Mouse (Mus musculus) embryonic facial prominence, embryonic 12.5 days (tissue): ENCODE data around the gene Srgap3. TPM values are rescaled to one million over a fixed set of nuclear protein-coding genes. Genes with fewer than 3 reads are reported as not detected.

Experiments used
- ATAC-seq: fragments of 200-750 bp; cut with Nextera tagmentation; 2 replicates; pipeline ENCODE4 v1.8.0; 2017; ENCODE audit not compliant: insufficient number of reproducible peaks, insufficient read depth, low FRiP score, low TSS enrichment
- H3K27ac ChIP-seq: fragments of 300-500 bp; sonication (generic); 2 replicates; pipeline ENCODE4 v1.5.1; 2016; ENCODE audit warnings: mild to moderate bottlenecking
- H3K27me3 ChIP-seq: fragments of 300-500 bp; sonication (generic); 2 replicates; pipeline ENCODE4 v1.6.1; 2016; ENCODE audit warnings: mild to moderate bottlenecking, moderate library complexity
- H3K36me3 ChIP-seq: fragments of 300-500 bp; sonication (generic); 2 replicates; pipeline ENCODE4 v1.6.1; 2016; ENCODE audit warnings: mild to moderate bottlenecking
- H3K4me1 ChIP-seq: fragments of 300-500 bp; sonication (generic); 2 replicates; pipeline ENCODE4 v1.6.1; 2016
- H3K4me2 ChIP-seq: fragments of 300-500 bp; sonication (generic); replicated peaks from 2 replicates; pipeline ENCODE4 v1.6.1; 2016; ENCODE audit warnings: mild to moderate bottlenecking, moderate library complexity
- H3K4me3 ChIP-seq: fragments of 300-500 bp; sonication (generic); 2 replicates; pipeline ENCODE4 v1.5.1; 2016; ENCODE audit warnings: mild to moderate bottlenecking
- H3K9ac ChIP-seq: fragments of 300-500 bp; sonication (generic); 2 replicates; pipeline ENCODE4 v1.6.1; 2016; ENCODE audit warnings: mild to moderate bottlenecking, moderate library complexity
- H3K9me3 ChIP-seq: fragments of 300-500 bp; sonication (generic); 2 replicates; pipeline ENCODE4 v1.6.1; 2016; ENCODE audit warnings: mild to moderate bottlenecking, moderate library complexity
- WGBS: fragments of 180-500 bp; shearing (Covaris S2); methylation state at CpG from one replicate; pipeline ENCODE4 v1.1.7; 2016; 5-methylcytosine and 5-hydroxymethylcytosine counted together
- polyA plus RNA-seq: library from polyadenylated mRNA; unstranded; fragments of >200 nt; fragmentation: Nextera tagmentation; extraction: Ambion mirVana; gene quantifications from 2 replicates; pipeline ENCODE4 v1.2.1, GENCODE M21; 2016

Gene Srgap3
- polyA plus RNA-seq, 1 experiment from 2014 or later = 8.9 TPM

- Histone ChIP-seq H3K9ac (no peak overlapping the region), H3K36me3 (no peaks in the 10 kb centered on the region), H3K27ac (no peak overlapping the region), H3K27me3 (no peaks in the 10 kb centered on the region), H3K4me1 (peaks cover 16% of the 10 kb centered on the region; the same call in 1 of the 2 replicates), H3K4me3 (no peak overlapping the region), H3K9me3 (no peaks in the 10 kb centered on the region), H3K4me2 (no peak overlapping the region)
- no peak for ATAC-seq
- WGBS = 48% methylated on average over 4 of the region's 4 CpGs
Observed at GRCm38 (mm10) chr6:112756866-112757265, 190.2 kb downstream of the Srgap3 start.

- ATAC-seq = no peak
- WGBS = 95% methylated on average over 6 of the region's 6 CpGs
- Histone ChIP-seq H3K4me3 (no peak overlapping the region), H3K27ac (no peak overlapping the region), H3K36me3 (no peaks in the 10 kb centered on the region), H3K9me3 (no peaks in the 10 kb centered on the region), H3K9ac (no peak overlapping the region), H3K27me3 (no peaks in the 10 kb centered on the region), H3K4me1 (peaks cover 16% of the 10 kb centered on the region; the same call in 1 of the 2 replicates), H3K4me2 (no peak overlapping the region)
Observed at GRCm38 (mm10) chr6:112754994-112755393, 192.1 kb downstream of the Srgap3 start.

GRCm38 (mm10) chr6:112752517-112752916 lies 194.5 kb downstream of the Srgap3 start:
- peaks cover 16% of the 10 kb centered on the region; the same call in 1 of the 2 replicates for H3K4me1 ChIP-seq
- no peak overlapping the region for H3K9ac ChIP-seq
- ATAC-seq = no peak
- H3K4me3 ChIP-seq = no peak overlapping the region
- H3K9me3 ChIP-seq = no peaks in the 10 kb centered on the region
- H3K36me3 ChIP-seq = no peaks in the 10 kb centered on the region
- WGBS = 84% methylated on average over 3 of the region's 3 CpGs
- no peak overlapping the region for H3K27ac ChIP-seq
- H3K27me3 ChIP-seq = no peaks in the 10 kb centered on the region
- H3K4me2 ChIP-seq = no peak overlapping the region

- no peak overlapping the region for H3K9ac ChIP-seq
- H3K4me1 ChIP-seq = peaks cover 13% of the 10 kb centered on the region; the same call in 1 of the 2 replicates
- no peak overlapping the region for H3K4me3 ChIP-seq
- no peak overlapping the region for H3K4me2 ChIP-seq
- no peak overlapping the region for H3K27ac ChIP-seq
- H3K27me3 ChIP-seq = no peaks in the 10 kb centered on the region
- no peaks in the 10 kb centered on the region for H3K9me3 ChIP-seq
- H3K36me3 ChIP-seq = no peaks in the 10 kb centered on the region
- WGBS = 75% methylated on average over 5 of the region's 5 CpGs
- ATAC-seq = no peak
Observed at GRCm38 (mm10) chr6:112752007-112752406, 195.1 kb downstream of the Srgap3 start.

GRCm38 (mm10) chr6:112742297-112742696 lies 204.8 kb downstream of the Srgap3 start:
- H3K36me3 ChIP-seq = no peaks in the 10 kb centered on the region
- no peak overlapping the region for H3K9ac ChIP-seq
- H3K4me1 ChIP-seq = no peaks in the 10 kb centered on the region
- 81% methylated on average over 2 of the region's 2 CpGs for WGBS
- no peak overlapping the region for H3K27ac ChIP-seq
- no peaks in the 10 kb centered on the region for H3K27me3 ChIP-seq
- ATAC-seq = no peak
- H3K4me2 ChIP-seq = no peak overlapping the region
- H3K4me3 ChIP-seq = no peak overlapping the region
- H3K9me3 ChIP-seq = no peaks in the 10 kb centered on the region

- 87% methylated on average over 5 of the region's 5 CpGs for WGBS
- no peaks in the 10 kb centered on the region for H3K4me1 ChIP-seq
- H3K9ac ChIP-seq = no peak overlapping the region
- no peaks in the 10 kb centered on the region for H3K9me3 ChIP-seq
- H3K27ac ChIP-seq = no peak overlapping the region
- no peaks in the 10 kb centered on the region for H3K36me3 ChIP-seq
- H3K4me3 ChIP-seq = no peak overlapping the region
- no peak for ATAC-seq
- no peak overlapping the region for H3K4me2 ChIP-seq
- no peaks in the 10 kb centered on the region for H3K27me3 ChIP-seq
Observed at GRCm38 (mm10) chr6:112741766-112742165, 205.3 kb downstream of the Srgap3 start.

- H3K4me3 ChIP-seq = no peak overlapping the region
- no peak for ATAC-seq
- H3K4me1 ChIP-seq = no peaks in the 10 kb centered on the region
- H3K9me3 ChIP-seq = no peaks in the 10 kb centered on the region
- no peak overlapping the region for H3K4me2 ChIP-seq
- WGBS = 91% methylated on average over 3 of the region's 3 CpGs
- peaks cover 9% of the 10 kb centered on the region for H3K36me3 ChIP-seq
- H3K9ac ChIP-seq = no peak overlapping the region
- H3K27ac ChIP-seq = no peak overlapping the region
- H3K27me3 ChIP-seq = no peaks in the 10 kb centered on the region
Observed at GRCm38 (mm10) chr6:112739635-112740034, 207.4 kb downstream of the Srgap3 start.

GRCm38 (mm10) chr6:112738924-112739323 lies 208.1 kb downstream of the Srgap3 start:
- H3K9me3 ChIP-seq = no peaks in the 10 kb centered on the region
- H3K27me3 ChIP-seq = no peaks in the 10 kb centered on the region
- H3K27ac ChIP-seq = no peak overlapping the region
- ATAC-seq = no peak
- H3K4me2 ChIP-seq = no peak overlapping the region
- H3K36me3 ChIP-seq = peaks cover 9% of the 10 kb centered on the region
- H3K4me1 ChIP-seq = no peaks in the 10 kb centered on the region
- no peak overlapping the region for H3K9ac ChIP-seq
- H3K4me3 ChIP-seq = no peak overlapping the region
- 90% methylated on average over 6 of the region's 6 CpGs for WGBS

GRCm38 (mm10) chr6:112736471-112736870 lies 210.6 kb downstream of the Srgap3 start:
- Histone ChIP-seq H3K4me3 (no peak overlapping the region), H3K9me3 (peaks cover 2% of the 10 kb centered on the region; the same call in 1 of the 2 replicates), H3K9ac (no peak overlapping the region), H3K36me3 (peaks cover 16% of the 10 kb centered on the region), H3K27me3 (no peaks in the 10 kb centered on the region), H3K4me2 (no peak overlapping the region), H3K27ac (no peak overlapping the region), H3K4me1 (no peaks in the 10 kb centered on the region)
- WGBS = 87% methylated on average over 3 of the region's 3 CpGs
- no peak for ATAC-seq

GRCm38 (mm10) chr6:112735054-112735453 lies 212.0 kb downstream of the Srgap3 start:
- 82% methylated on average over 2 of the region's 2 CpGs for WGBS
- Histone ChIP-seq H3K4me3 (no peak overlapping the region), H3K9me3 (peaks cover 2% of the 10 kb centered on the region; the same call in 1 of the 2 replicates), H3K4me2 (no peak overlapping the region), H3K27me3 (no peaks in the 10 kb centered on the region), H3K36me3 (peaks cover 20% of the 10 kb centered on the region), H3K4me1 (no peaks in the 10 kb centered on the region), H3K27ac (no peak overlapping the region), H3K9ac (no peak overlapping the region)
- no peak for ATAC-seq

- Histone ChIP-seq H3K27ac (no peak overlapping the region), H3K4me1 (peaks cover 5% of the 10 kb centered on the region), H3K4me3 (no peak overlapping the region), H3K9ac (no peak overlapping the region), H3K4me2 (no peak overlapping the region), H3K36me3 (peaks cover 20% of the 10 kb centered on the region), H3K9me3 (peaks cover 2% of the 10 kb centered on the region; the same call in 1 of the 2 replicates), H3K27me3 (no peaks in the 10 kb centered on the region)
- no peak for ATAC-seq
- WGBS = 76% methylated on average over 5 of the region's 5 CpGs
Observed at GRCm38 (mm10) chr6:112733942-112734341, 213.1 kb downstream of the Srgap3 start.

- Histone ChIP-seq H3K36me3 (peaks cover 20% of the 10 kb centered on the region), H3K27ac (no peak overlapping the region), H3K4me2 (no peak overlapping the region), H3K27me3 (no peaks in the 10 kb centered on the region), H3K9me3 (peaks cover 2% of the 10 kb centered on the region; the same call in 1 of the 2 replicates), H3K4me1 (peaks cover 10% of the 10 kb centered on the region), H3K4me3 (no peak overlapping the region), H3K9ac (no peak overlapping the region)
- WGBS = 95% methylated on average over 3 of the region's 3 CpGs
- ATAC-seq = no peak
Observed at GRCm38 (mm10) chr6:112732434-112732833, 214.6 kb downstream of the Srgap3 start.

- H3K36me3 ChIP-seq = peaks cover 20% of the 10 kb centered on the region
- no peak overlapping the region for H3K4me3 ChIP-seq
- no peak overlapping the region for H3K9ac ChIP-seq
- no peaks in the 10 kb centered on the region for H3K27me3 ChIP-seq
- peaks cover 10% of the 10 kb centered on the region for H3K4me1 ChIP-seq
- no peak for ATAC-seq
- H3K4me2 ChIP-seq = no peak overlapping the region
- WGBS = 91% methylated on average over 10 of the region's 10 CpGs
- H3K9me3 ChIP-seq = peaks cover 2% of the 10 kb centered on the region; the same call in 1 of the 2 replicates
- no peak overlapping the region for H3K27ac ChIP-seq
Observed at GRCm38 (mm10) chr6:112731386-112731785, 215.7 kb downstream of the Srgap3 start.
